Mouse (Mus musculus): ENCODE measurements around the gene Pald1.

DNA sequence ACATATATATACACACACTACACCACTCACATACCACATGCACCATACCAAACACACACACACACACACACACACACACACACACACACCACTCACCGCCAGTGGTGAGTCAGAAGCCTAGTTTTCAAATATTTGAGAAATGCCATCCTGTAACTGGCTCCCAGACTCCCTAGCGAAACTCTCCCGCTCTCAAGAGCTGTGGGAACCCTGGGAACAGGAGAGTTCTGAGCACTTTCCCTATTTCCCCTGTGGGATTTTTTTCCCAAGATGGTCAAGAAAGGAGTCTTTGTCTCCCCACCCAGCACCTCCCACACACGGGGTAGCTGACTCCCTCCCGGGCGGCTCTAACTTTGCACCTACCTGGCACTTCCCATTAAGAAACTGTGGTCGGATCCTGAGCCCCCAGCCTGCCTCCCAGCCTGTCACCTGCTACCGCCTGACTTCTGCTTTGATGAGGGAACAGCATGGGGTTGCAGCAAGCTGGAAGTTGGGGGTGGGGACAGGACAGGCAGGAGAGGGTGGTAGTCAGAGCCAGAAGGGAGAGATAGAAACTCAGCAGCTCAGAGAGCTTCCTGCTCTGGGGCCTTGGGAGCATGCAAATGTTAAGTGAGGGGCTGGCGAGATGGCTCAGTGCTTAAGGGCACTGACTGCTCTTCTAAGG, 11.3 kb upstream of the Pald1 start:
- no peak for TF ChIP-seq CTCF (IDR thresholded peaks at IDR 0.05)
- TF ChIP-seq EP300 (IDR thresholded peaks at IDR 0.05; ENCODE audit: insufficient read depth, low read depth, low read length), result no peak
